Mouse (Mus musculus): ENCODE results near the gene Mdm4. TPM values are rescaled to one million over a fixed set of nuclear protein-coding genes. Genes with fewer than 3 reads are reported as not detected.
A peak's percentile ranks its signal among the peaks of the same experiment; 100 is the strongest.
"Not testable (repeated sequence)": the region's sequence is repeated elsewhere in the genome, so short reads cannot be mapped to it uniquely, and the experiment has no call there.

Gene Mdm4
- total RNA-seq, 1 experiment from 2014 or later = 138 TPM

DNA sequence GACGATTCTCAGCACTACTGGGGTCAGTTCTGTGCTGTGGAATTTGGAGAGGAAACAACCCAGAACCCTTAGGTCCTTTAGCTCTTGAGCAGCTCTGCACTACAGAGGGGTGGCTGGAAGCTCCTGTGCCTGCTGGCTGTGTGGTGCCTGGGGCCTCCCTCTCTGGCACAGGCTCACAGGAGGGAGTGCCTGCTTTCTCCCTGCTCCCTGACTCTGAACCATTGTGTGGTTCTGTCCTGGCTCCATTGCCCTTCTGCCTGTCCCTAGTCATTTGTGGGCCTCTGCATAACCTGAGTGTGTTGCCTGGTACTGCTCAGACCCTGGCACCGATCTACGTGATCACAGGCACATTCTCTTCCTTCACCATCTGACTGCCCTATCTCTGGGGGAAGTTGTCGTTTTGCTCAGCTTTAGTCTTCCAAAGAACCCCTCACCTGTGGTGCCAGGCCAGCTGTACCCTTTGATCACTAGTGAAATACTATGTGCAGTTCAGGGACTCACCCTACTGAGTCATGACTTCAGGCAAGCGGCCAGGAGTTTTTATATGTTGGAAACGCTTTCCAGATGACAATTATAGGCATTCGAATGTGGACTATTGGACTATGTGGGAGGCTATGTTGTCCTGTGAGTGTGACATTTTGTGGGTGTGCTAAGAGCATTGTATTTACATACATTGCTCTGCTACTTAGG is 27.1 kb upstream of the Mdm4 start:
- no peak for ATAC-seq (replicated peaks; ENCODE audit: insufficient number of reproducible peaks, low FRiP score, low TSS enrichment, poor library complexity, severe bottlenecking)

DNA sequence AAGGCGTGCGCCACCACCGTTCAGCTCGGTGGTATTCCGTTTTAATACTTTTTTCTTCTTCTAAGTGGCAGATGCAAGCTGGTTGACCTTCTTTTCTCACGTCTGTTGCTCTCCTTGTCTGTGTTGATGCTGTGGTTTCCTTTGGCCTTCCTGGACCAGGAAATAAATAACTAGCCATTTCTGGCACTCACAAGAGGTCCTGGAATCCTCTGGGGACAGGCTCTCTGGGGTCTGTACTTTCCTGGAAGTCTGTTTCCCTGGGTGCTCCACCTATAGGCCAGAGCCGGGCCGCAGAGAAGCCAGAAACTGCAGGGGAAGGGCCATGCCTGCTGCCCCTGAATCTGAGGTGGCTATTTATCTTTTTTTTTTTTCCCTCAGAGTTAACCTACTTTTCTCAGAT is 24.0 kb upstream of the Mdm4 start:
- no peak for ATAC-seq (replicated peaks; ENCODE audit: insufficient number of reproducible peaks, low FRiP score, low TSS enrichment, poor library complexity, severe bottlenecking)

DNA sequence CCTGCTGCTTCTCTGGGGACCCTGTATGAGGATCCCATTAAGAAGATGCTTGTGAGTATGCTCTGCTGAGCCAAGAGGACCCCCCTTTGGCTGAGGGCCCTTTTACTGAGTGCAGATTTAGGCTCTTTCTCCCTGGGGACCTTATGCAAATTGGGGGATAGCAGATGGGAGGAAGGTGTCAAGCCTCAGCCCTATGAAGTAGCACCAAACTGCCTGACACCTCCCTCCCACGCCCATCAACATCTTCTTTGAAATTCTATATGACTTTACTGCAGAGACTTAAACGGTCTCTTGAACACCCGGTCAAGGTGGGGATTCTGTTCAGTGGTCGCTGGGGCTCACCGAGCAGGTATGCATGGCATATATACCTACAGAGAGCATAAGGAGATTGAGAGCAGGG is 22.7 kb upstream of the Mdm4 start:
- no peak for ATAC-seq (replicated peaks; ENCODE audit: insufficient number of reproducible peaks, low FRiP score, low TSS enrichment, poor library complexity, severe bottlenecking)

DNA sequence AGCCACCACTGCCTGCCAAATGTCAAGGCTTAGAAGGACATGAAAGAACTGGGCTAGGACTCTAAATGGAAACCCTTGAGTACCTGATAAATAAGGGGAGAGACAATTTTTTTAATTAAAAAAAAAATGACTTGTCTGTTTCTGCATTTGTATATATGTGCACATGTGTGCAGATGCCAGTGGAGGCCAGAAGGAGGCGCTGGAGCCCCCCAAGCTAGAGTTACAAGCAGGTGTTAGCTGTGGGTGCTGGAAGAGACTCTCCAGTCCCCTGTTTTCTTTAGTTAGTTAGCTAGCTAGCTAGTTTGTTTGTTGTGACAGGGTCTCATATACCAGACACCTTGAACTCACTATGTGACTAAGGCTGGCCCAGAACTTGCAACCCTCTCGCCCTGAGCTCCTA is 21.5 kb upstream of the Mdm4 start:
- ATAC-seq (replicated peaks; ENCODE audit: insufficient number of reproducible peaks, low FRiP score, low TSS enrichment, poor library complexity, severe bottlenecking) = no peak

DNA sequence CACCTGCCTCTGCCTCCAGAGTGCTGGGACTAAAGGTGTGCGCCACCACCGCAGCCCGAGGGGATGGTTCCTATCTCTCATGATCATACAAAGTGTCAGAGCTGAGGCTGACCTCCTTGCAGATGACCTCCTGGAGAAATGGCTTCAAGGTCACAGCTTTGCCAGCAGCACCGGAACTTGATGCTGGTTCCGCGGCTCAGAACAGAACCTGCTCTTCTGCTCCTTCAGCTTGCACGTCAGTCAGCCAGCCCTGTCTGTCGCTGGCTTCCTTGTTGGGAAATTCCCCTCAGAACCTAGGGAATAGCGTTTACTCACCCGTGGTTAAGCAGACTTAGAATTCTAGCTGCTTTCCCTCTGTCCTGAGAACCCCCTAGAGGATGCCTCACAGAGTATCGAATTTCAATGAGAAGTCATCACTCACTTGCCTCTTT is 19.7 kb upstream of the Mdm4 start:
- ATAC-seq (replicated peaks; ENCODE audit: insufficient number of reproducible peaks, low FRiP score, low TSS enrichment, poor library complexity, severe bottlenecking) = no peak

- no peak for ATAC-seq (replicated peaks; ENCODE audit: insufficient number of reproducible peaks, low FRiP score, low TSS enrichment, poor library complexity, severe bottlenecking)
Observed at GRCm38 (mm10) chr1:133048690-133049089, 18.3 kb upstream of the Mdm4 start.

- ATAC-seq (replicated peaks; ENCODE audit: insufficient number of reproducible peaks, low FRiP score, low TSS enrichment, poor library complexity, severe bottlenecking) = no peak
Observed at GRCm38 (mm10) chr1:133047575-133047974, 17.2 kb upstream of the Mdm4 start.

DNA sequence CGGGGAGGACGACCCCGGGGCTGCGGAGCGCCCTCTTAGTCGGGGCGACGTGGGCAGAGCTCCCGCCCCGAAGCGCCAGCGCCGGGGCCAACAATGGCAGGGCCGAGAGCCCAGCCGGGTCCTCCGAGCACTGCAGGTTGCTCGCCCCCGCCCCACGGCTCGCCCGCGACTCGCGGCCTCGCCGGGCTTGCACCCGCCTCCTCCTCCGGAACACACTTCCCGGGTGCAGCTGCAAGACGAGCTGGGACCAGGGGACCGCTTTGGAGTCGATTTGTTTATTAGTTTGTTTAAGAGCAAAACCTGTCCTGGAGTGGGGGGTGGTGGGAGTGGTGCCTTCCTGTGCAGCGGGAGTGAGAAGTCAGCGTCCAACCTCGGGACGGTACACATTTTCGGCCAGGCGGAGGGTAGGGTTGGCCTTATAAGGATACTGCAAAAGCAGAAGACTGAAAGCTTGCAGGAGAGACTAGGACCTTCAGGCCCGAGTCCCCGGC is 16.1 kb upstream of the Mdm4 start:
- ATAC-seq (replicated peaks; ENCODE audit: insufficient number of reproducible peaks, low FRiP score, low TSS enrichment, poor library complexity, severe bottlenecking) = no peak; the same call in 1 of the 2 replicates

GRCm38 (mm10) chr1:133045861-133046440 is 15.6 kb upstream of the Mdm4 start:
- peak; percentile 56 for ATAC-seq (replicated peaks; ENCODE audit: insufficient number of reproducible peaks, low FRiP score, low TSS enrichment, poor library complexity, severe bottlenecking)

- no peak for ATAC-seq (replicated peaks; ENCODE audit: insufficient number of reproducible peaks, low FRiP score, low TSS enrichment, poor library complexity, severe bottlenecking)
Observed at GRCm38 (mm10) chr1:133045011-133045860, 14.9 kb upstream of the Mdm4 start, which contains the start of gene Pik3c2b. Pik3c2b (plus strand) TSS chr1:133045667.

GRCm38 (mm10) chr1:133039505-133039949 is 9.2 kb upstream of the Mdm4 start:
- ATAC-seq (replicated peaks; ENCODE audit: insufficient number of reproducible peaks, low FRiP score, low TSS enrichment, poor library complexity, severe bottlenecking) = peak; percentile 68

GRCm38 (mm10) chr1:133034682-133035081 is 4.3 kb upstream of the Mdm4 start:
- not testable (repeated sequence) for ATAC-seq (replicated peaks; ENCODE audit: insufficient number of reproducible peaks, low FRiP score, low TSS enrichment, poor library complexity, severe bottlenecking)

- no peak for ATAC-seq (replicated peaks; ENCODE audit: insufficient number of reproducible peaks, low FRiP score, low TSS enrichment, poor library complexity, severe bottlenecking)
Observed at GRCm38 (mm10) chr1:133034091-133034460, 3.7 kb upstream of the Mdm4 start.

DNA sequence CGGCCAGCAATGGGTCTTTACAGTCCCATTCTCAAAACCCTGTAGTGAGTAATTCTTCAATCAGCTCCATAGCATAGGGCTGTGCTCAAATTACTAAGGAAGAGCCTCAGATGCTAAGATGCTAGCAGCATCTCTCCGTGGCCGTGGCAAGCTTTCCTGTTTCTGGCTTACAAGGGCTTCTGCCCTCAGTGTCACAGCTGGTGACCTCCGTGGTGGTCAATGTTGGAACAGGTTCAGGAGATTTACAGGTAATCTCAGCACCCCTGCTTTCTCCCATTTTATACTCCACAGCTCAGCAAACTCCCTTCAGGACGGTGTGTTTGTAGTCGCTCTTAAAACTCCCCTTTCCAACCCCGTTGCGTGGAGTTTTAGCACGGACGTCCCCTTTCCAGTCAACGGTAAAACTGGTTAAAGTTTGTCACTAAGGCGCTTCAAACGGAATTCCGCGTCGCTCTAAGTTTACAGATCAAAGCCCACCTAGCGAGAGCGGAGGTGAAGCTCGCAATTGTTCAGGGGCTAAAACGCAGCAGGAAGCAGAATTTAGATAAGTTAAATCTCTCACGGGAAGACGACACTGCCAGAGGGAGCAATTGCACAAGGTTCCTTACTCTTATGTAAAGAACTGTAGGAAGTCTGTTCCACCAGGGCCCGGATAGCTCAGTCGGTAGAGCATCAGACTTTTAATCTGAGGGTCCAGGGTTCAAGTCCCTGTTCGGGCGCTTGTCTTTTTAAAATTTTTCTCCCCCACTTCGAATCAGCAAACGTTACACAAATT is 3.1 kb upstream of the Mdm4 start:
- peak; percentile 70; the same call in 1 of the 2 replicates for ATAC-seq (replicated peaks; ENCODE audit: insufficient number of reproducible peaks, low FRiP score, low TSS enrichment, poor library complexity, severe bottlenecking)

DNA sequence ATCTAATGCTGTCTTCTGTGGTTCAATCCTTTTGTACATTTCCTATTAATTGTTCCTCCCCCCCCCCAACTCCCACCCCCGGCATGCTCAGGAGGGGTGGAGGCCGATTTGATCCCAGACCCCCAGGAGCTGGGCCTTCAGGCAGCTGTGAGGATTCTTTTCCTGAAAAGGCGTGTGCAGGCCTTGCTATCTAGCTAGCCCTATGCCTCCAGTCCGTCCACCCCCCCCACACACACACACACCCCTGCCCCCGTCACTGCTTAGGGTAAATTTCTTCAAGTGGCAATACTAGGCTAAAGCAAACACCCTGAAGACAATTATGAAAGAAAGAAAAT is 2.6 kb upstream of the Mdm4 start:
- no peak for ATAC-seq (replicated peaks; ENCODE audit: insufficient number of reproducible peaks, low FRiP score, low TSS enrichment, poor library complexity, severe bottlenecking)

DNA sequence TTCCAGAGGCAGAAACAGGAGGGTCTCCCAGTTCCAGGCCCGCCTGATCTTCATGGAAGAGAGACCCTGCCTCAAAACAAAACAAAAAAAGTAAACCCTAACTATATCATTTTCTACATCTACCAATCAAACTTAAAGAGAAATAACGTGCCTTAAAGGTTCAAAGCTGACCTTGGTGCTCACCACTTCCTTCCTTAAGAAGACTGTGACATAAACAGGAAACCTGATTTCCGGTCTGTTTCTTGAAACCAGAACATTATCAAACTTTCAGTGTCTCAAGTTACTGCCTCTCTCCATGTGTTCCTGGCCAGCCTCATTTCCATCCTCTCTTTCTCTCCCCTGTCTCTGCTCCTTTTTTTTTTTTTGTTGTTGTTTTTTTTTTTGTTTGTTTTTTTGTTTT is 617 bp downstream of the Mdm4 start:
- no peak for ATAC-seq (replicated peaks; ENCODE audit: insufficient number of reproducible peaks, low FRiP score, low TSS enrichment, poor library complexity, severe bottlenecking)

- ATAC-seq (replicated peaks; ENCODE audit: insufficient number of reproducible peaks, low FRiP score, low TSS enrichment, poor library complexity, severe bottlenecking) = no peak
Observed at GRCm38 (mm10) chr1:133027980-133028379, 2.4 kb downstream of the Mdm4 start.

DNA sequence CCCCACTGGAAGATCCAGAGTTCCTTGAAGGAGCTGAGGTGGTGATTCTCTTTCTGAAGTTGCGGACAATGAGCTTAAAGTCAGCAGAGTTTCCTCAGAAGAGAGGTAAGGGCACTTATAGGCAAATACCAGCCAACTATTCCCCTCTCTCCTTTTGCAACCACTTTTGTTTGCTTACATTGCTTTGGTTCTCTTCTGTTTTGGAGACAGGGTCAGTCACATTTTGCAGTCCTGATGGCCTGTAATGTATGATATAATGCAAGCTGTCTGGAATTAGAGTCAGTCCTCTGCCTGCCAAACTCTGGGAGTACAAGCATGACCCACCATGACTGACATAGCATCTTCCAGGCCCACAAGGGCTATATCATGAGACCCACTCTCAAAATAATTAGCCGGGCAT is 3.2 kb downstream of the Mdm4 start:
- ATAC-seq (replicated peaks; ENCODE audit: insufficient number of reproducible peaks, low FRiP score, low TSS enrichment, poor library complexity, severe bottlenecking) = no peak

GRCm38 (mm10) chr1:133025796-133026190 is 4.6 kb downstream of the Mdm4 start:
- not testable (repeated sequence) for ATAC-seq (replicated peaks; ENCODE audit: insufficient number of reproducible peaks, low FRiP score, low TSS enrichment, poor library complexity, severe bottlenecking)

Measured in monocyte, adult 5-6 weeks (primary cell).